Mouse (Mus musculus) left cerebral cortex, adult 2 months (tissue): ENCODE measurements around the gene Rpa2. TPM values are rescaled to one million over a fixed set of nuclear protein-coding genes. Genes with fewer than 3 reads are reported as not detected.
"Not testable (repeated sequence)": the region's sequence is repeated elsewhere in the genome, so short reads cannot be mapped to it uniquely, and the experiment has no call there.

ENCODE experiments used
- DNase-seq, 2 experiments: peaks; one replicate each; pipeline ENCODE4 v3.0.0; 2021 to 2022; ENCODE audit warnings: low spot score in 2 of 2, mixed read lengths in 1 of 2; ENCODE audit errors: extremely low spot score in 1 of 2
- H3K27ac ChIP-seq: fragments of 200-600 bp; 2 replicates; pipeline ENCODE4 v1.8.1; 2022
- H3K4me3 ChIP-seq: fragments of 200-600 bp; 2 replicates; pipeline ENCODE4 v1.8.1; 2022
- CTCF ChIP-seq: fragments of 200-600 bp; IDR thresholded peaks from 2 replicates; pipeline ENCODE4 v1.8.1; 2022; ENCODE audit warnings: antibody characterized with exemption, mild to moderate bottlenecking, moderate library complexity
- intact Hi-C: fragments of 180-260 bp; cut with DNase I; formaldehyde crosslinking; loops from one replicate; pipeline ENCODE4 v1.15.1; 2025
- total RNA-seq, 2 experiments: library from RNA; stranded (reverse); gene quantifications; 2 replicates each; pipeline ENCODE4 v1.2.3; 2021

Rpa2 gene
- total RNA-seq, 2 experiments from 2014 or later: 13.0 to 16.2 TPM

GRCm38 (mm10) chr4:132771776-132772175 is 3.6 kb downstream of the Rpa2 start:
- no peak overlapping the region for H3K4me3 ChIP-seq
- TF ChIP-seq CTCF: no peak
- H3K27ac ChIP-seq: no peak overlapping the region
- intact Hi-C loops: no loop called here
- DNase-seq: no peak

- no peak overlapping the region for H3K4me3 ChIP-seq
- intact Hi-C loops: loop anchor here (5.0 kb wide), 1 partner anchor 157 kb away; no protein-coding TSS in a partner anchor
- H3K27ac ChIP-seq: no peak overlapping the region
- TF ChIP-seq CTCF: no peak
- DNase-seq: no peak
These were observed 6.8 kb downstream of the Rpa2 start for GRCm38 (mm10) chr4:132774905-132775304.

GRCm38 (mm10) chr4:132776764-132777163 is 8.6 kb downstream of the Rpa2 start:
- intact Hi-C loops: loop anchor here (1.0 to 5.0 kb wide), 2 partner anchors 47 to 156 kb away; no protein-coding TSS in a partner anchor

GRCm38 (mm10) chr4:132778562-132779201 is 10.6 kb downstream of the Rpa2 start:
- no peak for DNase-seq
- H3K27ac ChIP-seq: no peak overlapping the region
- intact Hi-C loops: loop anchor here (5.0 kb wide), 1 partner anchor 154 kb away; no protein-coding TSS in a partner anchor
- no peak overlapping the region for H3K4me3 ChIP-seq
- TF ChIP-seq CTCF: no peak

More at GRCm38 (mm10) chr4:132776764-132777163, 8.6 kb downstream of the Rpa2 start:
- no peak overlapping the region for H3K27ac ChIP-seq
- peak; percentile 67 to 82 for DNase-seq
- peak; percentile 63 for TF ChIP-seq CTCF
- no peak overlapping the region for H3K4me3 ChIP-seq

GRCm38 (mm10) chr4:132780288-132780687 is 12.2 kb downstream of the Rpa2 start:
- H3K4me3 ChIP-seq: no peak overlapping the region
- no peak for DNase-seq
- H3K27ac ChIP-seq: no peak overlapping the region
- no peak for TF ChIP-seq CTCF
- intact Hi-C loops: no loop called here

- H3K4me3 ChIP-seq: no peak overlapping the region
- intact Hi-C loops: no loop called here
- no peak overlapping the region for H3K27ac ChIP-seq
- no peak for DNase-seq
- no peak for TF ChIP-seq CTCF
These were observed 15.6 kb downstream of the Rpa2 start for GRCm38 (mm10) chr4:132783732-132784131.

GRCm38 (mm10) chr4:132785228-132785627 is 17.1 kb downstream of the Rpa2 start:
- H3K27ac ChIP-seq: no peak overlapping the region
- H3K4me3 ChIP-seq: no peak overlapping the region
- intact Hi-C loops: no loop called here
- TF ChIP-seq CTCF: no peak
- DNase-seq: no peak

GRCm38 (mm10) chr4:132789731-132790130 is 21.6 kb downstream of the Rpa2 start:
- DNase-seq: no peak
- intact Hi-C loops: no loop called here
- TF ChIP-seq CTCF: no peak

GRCm38 (mm10) chr4:132793322-132794004 is 25.3 kb downstream of the Rpa2 start:
- H3K27ac ChIP-seq, intact Hi-C loops, DNase-seq, H3K4me3 ChIP-seq: not testable (repeated sequence)

More at GRCm38 (mm10) chr4:132789731-132790130, 21.6 kb downstream of the Rpa2 start:
- Histone ChIP-seq H3K4me3 (no peak overlapping the region), H3K27ac (no peak overlapping the region)

GRCm38 (mm10) chr4:132794028-132794427 is 25.9 kb downstream of the Rpa2 start:
- intact Hi-C loops: no loop called here
- no peak overlapping the region for H3K4me3 ChIP-seq
- no peak for DNase-seq
- no peak for TF ChIP-seq CTCF
- no peak overlapping the region for H3K27ac ChIP-seq

GRCm38 (mm10) chr4:132794760-132795159 is 26.6 kb downstream of the Rpa2 start:
- TF ChIP-seq CTCF: no peak
- Histone ChIP-seq H3K27ac (no peak overlapping the region), H3K4me3 (no peak overlapping the region)
- no peak for DNase-seq
- intact Hi-C loops: no loop called here

- no peak overlapping the region for H3K27ac ChIP-seq
- no peak overlapping the region for H3K4me3 ChIP-seq
- no peak for TF ChIP-seq CTCF
- no peak for DNase-seq
- intact Hi-C loops: no loop called here
These were observed 27.0 kb downstream of the Rpa2 start for GRCm38 (mm10) chr4:132795171-132795570.
